8 mouse cellular contexts compared by ENCODE assay signal in the genomic region with DNA sequence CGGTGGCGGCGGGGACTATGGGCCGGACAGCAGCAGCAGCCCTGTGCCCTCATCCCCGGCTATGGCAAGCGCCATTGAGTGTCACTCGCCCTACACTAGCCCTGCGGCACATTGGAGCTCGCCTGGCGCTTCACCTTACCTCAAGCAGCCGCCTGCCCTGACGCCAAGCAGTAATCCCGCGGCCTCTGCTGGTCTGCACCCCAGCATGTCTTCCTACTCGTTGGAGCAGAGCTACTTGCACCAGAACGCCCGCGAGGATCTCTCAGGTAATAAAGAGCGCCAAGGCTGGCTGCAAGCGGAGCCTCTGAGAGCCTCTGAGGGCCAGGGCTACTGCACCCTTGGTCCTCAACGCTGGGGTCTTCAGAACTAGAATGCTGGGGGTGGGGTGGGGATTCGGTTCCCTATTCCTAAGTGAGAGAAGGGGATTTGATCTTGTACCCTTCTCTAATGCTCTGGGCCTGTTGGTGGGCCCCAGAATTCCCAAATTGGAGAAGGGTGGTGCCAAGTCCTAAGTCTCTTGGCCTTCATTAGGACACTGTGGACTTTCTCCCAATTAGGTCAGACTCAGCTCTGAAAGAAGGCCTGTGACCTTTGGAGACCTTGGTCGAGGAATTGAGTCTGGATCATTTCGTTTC. TPM values are rescaled to one million over a fixed set of nuclear protein-coding genes. Genes with fewer than 3 reads are reported as not detected.
DNase-seq lines count a peak whose midpoint lies in the region; ATAC-seq and TF ChIP-seq lines count a peak whose summit lies in the region.
"Had no signal": no experiment of that assay in that cellular context is flagged by ENCODE, and none has a peak within 500 bp of the region (broad histone marks: within the 10 kb centered on the region; RNA-seq: fewer than 3 reads in every experiment).

No protein-coding gene starts in this region.

- peak overlapping the region; percentile 86 for H3K27ac ChIP-seq in lung, embryonic 16.5 days (ENCODE audit: low read length)
- no peak overlapping the region for H3K27ac ChIP-seq in forebrain, embryonic 11.5 days (ENCODE audit: low read depth, low read length)
- no peak overlapping the region for H3K27ac ChIP-seq in limb, embryonic 14.5 days (replicated peaks; ENCODE audit: low read depth, low read length)

- 3% methylated on average over 23 of the region's 24 CpGs for WGBS in lung, embryonic 16.5 days
- WGBS in forebrain, embryonic 11.5 days = under 1% methylated on average over 23 of the region's 24 CpGs
- WGBS in limb, embryonic 14.5 days = 2% methylated on average over 22 of the region's 24 CpGs

- H3K4me3 ChIP-seq in lung, embryonic 16.5 days (ENCODE audit: low read length) = peak overlapping the region; percentile 68
- H3K4me3 ChIP-seq in forebrain, embryonic 11.5 days (ENCODE audit: low read depth, low read length) = peak overlapping the region; percentile 35
- peak overlapping the region; percentile 49 for H3K4me3 ChIP-seq in limb, embryonic 14.5 days (replicated peaks; ENCODE audit: low read length)

- peak overlapping the region; percentile 86 for H3K9ac ChIP-seq in lung, embryonic 16.5 days (ENCODE audit: low read length)
- H3K9ac ChIP-seq in forebrain, embryonic 11.5 days (ENCODE audit: low read length) = peak overlapping the region; percentile 27; the same call in 1 of the 2 replicates
- peak overlapping the region; percentile 61 for H3K9ac ChIP-seq in limb, embryonic 14.5 days (ENCODE audit: low read depth, low read length, severe bottlenecking)

- no peaks in the 10 kb centered on the region for H3K9me3 ChIP-seq in lung, embryonic 16.5 days (ENCODE audit: control insufficient read depth, low read length)
- H3K9me3 ChIP-seq in forebrain, embryonic 11.5 days (ENCODE audit: control insufficient read depth, low read length) = no peaks in the 10 kb centered on the region
- H3K9me3 ChIP-seq in limb, embryonic 14.5 days (ENCODE audit: control insufficient read depth, low read length) = no peaks in the 10 kb centered on the region

- no peak for DNase-seq in lung, postnatal 14 days
- peak; percentile 63 for DNase-seq in forebrain, embryonic 11.5 days (ENCODE audit: low spot score)
- no peak for DNase-seq in limb, embryonic 14.5 days (ENCODE audit: low spot score)
- no peak for DNase-seq in frontal cortex, postnatal 25 days (ENCODE audit: low spot score in 2 of 2)
- no peak for DNase-seq in layer of hippocampus, adult 9-11 months
- DNase-seq in layer of hippocampus, postnatal 14 days (ENCODE audit: low spot score in 2 of 2) = no peak
- DNase-seq: liver had no signal

- H3K4me2 ChIP-seq in lung, embryonic 16.5 days (ENCODE audit: low read depth, low read length) = peak overlapping the region; percentile 78
- peak overlapping the region; percentile 61 for H3K4me2 ChIP-seq in forebrain, embryonic 11.5 days (ENCODE audit: low read depth, low read length, severe bottlenecking)
- H3K4me2 ChIP-seq in limb, embryonic 14.5 days (replicated peaks; ENCODE audit: low read depth, low read length, severe bottlenecking) = peak overlapping the region; percentile 96

- peaks cover 86% of the 10 kb centered on the region for H3K27me3 ChIP-seq in lung, embryonic 16.5 days (ENCODE audit: control insufficient read depth, insufficient read depth, low read depth, low read length)
- peaks cover 96% of the 10 kb centered on the region for H3K27me3 ChIP-seq in forebrain, embryonic 11.5 days (ENCODE audit: control insufficient read depth, insufficient read depth, low read length)
- peaks cover 100% of the 10 kb centered on the region for H3K27me3 ChIP-seq in limb, embryonic 14.5 days (ENCODE audit: control insufficient read depth, insufficient read depth, low read length)

- TF ChIP-seq POLR2A in limb, embryonic 14.5 days (IDR thresholded peaks at IDR 0.05; ENCODE audit: borderline replicate concordance, extremely low read depth, insufficient read depth, insufficient read length) = no peak

- no peak for ATAC-seq in lung, embryonic 16.5 days (ENCODE audit: low read depth)
- no peak for ATAC-seq in forebrain, embryonic 11.5 days (replicated peaks; ENCODE audit: low FRiP score)
- no peak for ATAC-seq in limb, embryonic 14.5 days (ENCODE audit: low FRiP score, low read depth)

- peaks cover 10% of the 10 kb centered on the region for H3K4me1 ChIP-seq in lung, embryonic 16.5 days (replicated peaks; ENCODE audit: control insufficient read depth, insufficient read depth, low read length)
- H3K4me1 ChIP-seq in forebrain, embryonic 11.5 days (replicated peaks; ENCODE audit: control insufficient read depth, insufficient read depth, low read length) = peaks cover 19% of the 10 kb centered on the region
- peaks cover 21% of the 10 kb centered on the region for H3K4me1 ChIP-seq in limb, embryonic 14.5 days (ENCODE audit: control insufficient read depth, insufficient read depth, low read length)

- H3K36me3 ChIP-seq in lung, embryonic 16.5 days (ENCODE audit: control insufficient read depth, insufficient read depth, low read length) = no peaks in the 10 kb centered on the region
- H3K36me3 ChIP-seq in forebrain, embryonic 11.5 days (ENCODE audit: control insufficient read depth, insufficient read depth, low read length) = no peaks in the 10 kb centered on the region
- no peaks in the 10 kb centered on the region for H3K36me3 ChIP-seq in limb, embryonic 14.5 days (ENCODE audit: control insufficient read depth, insufficient read depth, low read length)

RNA-seq across cellular contexts. Expression of a gene that starts 1.5 kb away (rescaled TPM):
- polyA plus RNA-seq in lung, embryonic 16.5 days (2015; fragmentation: Nextera tagmentation; extraction: Ambion mirVana) = 19.4 and 22.9 TPM in 2 replicates
- polyA plus RNA-seq in forebrain, embryonic 11.5 days (2014; fragmentation: Nextera tagmentation; extraction: Ambion mirVana) = 5.2 and 6.2 TPM in 2 replicates
- 12.8 and 19.9 TPM in 2 replicates for polyA plus RNA-seq in limb, embryonic 14.5 days (2012; rRNA removed)
- polyA plus RNA-seq in limb, embryonic 14.5 days (2014; fragmentation: Nextera tagmentation; extraction: Ambion mirVana) = 5.0 and 6.1 TPM in 2 replicates
- total RNA-seq in layer of hippocampus, postnatal 14 days (2021) = 1 to 10 TPM; 7.0 to 7.5 TPM

Comparison
In these comparisons a context has a peak if more than half of its experiments do, and no peak if none do; other contexts are left out.
1. H3K9ac ChIP-seq: peak in every context shown above with its lines; median percentile 86 in lung, embryonic 16.5 days; 61 in limb, embryonic 14.5 days; 27 in forebrain, embryonic 11.5 days.